Mouse (Mus musculus) embryo, embryonic 10.5 days (tissue): ENCODE results near the gene Eed.
A peak's percentile ranks its signal among the peaks of the same experiment; 100 is the strongest.
"Not testable (repeated sequence)": the region's sequence is repeated elsewhere in the genome, so short reads cannot be mapped to it uniquely, and the experiment has no call there.

Source experiments
- DNase-seq: peaks from one replicate; pipeline ENCODE4 v3.0.0-alpha.2; 2015; ENCODE audit warnings: low spot score

Eed gene

GRCm38 (mm10) chr7:89980485-89981422, at the start of gene Eed:
TSS of gene Eed (minus strand) at chr7:89980983.
- DNase-seq = peak; percentile 96

- DNase-seq = no peak
Observed at GRCm38 (mm10) chr7:90029548-90030485, 49.0 kb upstream of the Eed start.

DNA sequence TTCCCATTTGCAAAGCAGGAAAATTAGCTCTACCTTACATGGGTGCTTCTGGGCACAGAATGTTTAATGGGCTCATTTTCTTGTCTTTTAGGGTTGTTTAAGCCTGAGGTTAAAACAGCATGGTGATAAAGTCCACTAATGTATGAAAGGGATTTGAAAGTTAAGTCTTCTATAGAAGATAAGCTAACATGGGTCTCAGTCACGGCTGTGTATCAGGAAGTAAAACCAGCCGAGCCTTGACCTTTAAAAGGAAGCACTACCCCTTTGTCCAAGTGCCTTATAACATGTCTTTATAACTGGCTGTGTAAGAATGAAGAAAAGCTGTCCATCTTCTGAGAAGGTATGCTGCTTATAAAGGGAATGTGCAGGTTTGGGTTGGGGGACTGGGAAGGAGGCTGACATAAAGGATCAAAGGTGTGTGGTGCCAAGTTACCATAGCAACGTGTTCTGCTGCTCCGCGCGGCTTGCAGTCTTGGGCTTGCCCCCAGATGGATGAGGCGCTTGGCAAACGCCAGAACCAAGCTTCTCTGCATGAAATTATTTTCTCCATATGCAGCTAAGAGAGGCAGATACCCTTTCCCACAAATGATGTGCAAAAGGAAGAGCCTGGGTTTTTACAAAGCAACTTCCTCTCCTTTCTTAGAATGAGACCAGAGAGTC, 48.2 kb upstream of the Eed start:
- DNase-seq = peak; percentile 69

DNA sequence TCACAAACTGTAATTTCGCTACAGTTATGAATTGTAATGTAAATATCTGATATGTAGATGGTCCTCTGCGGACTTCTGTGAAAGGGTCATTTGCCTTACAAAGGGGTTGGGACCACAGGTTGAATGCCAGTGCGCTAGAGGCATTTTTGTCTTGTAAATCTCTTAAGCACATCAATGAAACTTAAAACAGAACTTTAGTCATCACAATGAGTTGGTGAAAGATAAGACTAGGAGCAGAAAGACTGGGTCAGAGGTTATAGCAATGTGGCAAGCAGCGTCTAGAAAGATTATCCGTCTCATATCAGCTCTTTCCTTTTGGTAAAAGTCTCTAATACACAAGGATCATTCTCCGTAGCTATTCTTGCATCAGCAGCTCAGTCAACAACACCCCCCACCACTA, 44.2 kb upstream of the Eed start:
- no peak for DNase-seq

GRCm38 (mm10) chr7:90022974-90023707, 42.4 kb upstream of the Eed start:
- no peak for DNase-seq

DNA sequence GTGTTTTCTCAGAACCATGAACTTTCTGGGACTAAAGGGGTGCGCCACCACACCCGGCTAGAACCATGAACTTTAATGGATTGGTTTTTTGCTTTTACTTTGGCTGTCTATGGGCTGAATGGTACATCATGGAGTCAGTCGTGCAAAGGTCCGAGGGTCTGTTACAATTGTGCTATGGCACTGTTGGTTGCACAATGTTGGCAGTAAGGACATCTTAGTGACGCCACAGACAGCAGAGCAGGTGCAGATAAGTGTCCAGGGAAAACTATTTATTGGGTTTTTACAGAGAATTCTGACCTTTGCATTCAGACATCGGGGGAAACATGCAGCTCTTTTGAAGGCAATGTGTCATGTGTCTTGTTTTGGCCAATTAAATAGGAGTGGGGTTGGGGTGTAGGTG, 39.5 kb upstream of the Eed start:
- no peak for DNase-seq

GRCm38 (mm10) chr7:90019570-90019969, 38.8 kb upstream of the Eed start:
- DNase-seq = no peak

GRCm38 (mm10) chr7:90016930-90017588, 36.3 kb upstream of the Eed start:
- DNase-seq = peak; percentile 45

- DNase-seq = no peak
Observed at GRCm38 (mm10) chr7:90016459-90016858, 35.7 kb upstream of the Eed start.

DNA sequence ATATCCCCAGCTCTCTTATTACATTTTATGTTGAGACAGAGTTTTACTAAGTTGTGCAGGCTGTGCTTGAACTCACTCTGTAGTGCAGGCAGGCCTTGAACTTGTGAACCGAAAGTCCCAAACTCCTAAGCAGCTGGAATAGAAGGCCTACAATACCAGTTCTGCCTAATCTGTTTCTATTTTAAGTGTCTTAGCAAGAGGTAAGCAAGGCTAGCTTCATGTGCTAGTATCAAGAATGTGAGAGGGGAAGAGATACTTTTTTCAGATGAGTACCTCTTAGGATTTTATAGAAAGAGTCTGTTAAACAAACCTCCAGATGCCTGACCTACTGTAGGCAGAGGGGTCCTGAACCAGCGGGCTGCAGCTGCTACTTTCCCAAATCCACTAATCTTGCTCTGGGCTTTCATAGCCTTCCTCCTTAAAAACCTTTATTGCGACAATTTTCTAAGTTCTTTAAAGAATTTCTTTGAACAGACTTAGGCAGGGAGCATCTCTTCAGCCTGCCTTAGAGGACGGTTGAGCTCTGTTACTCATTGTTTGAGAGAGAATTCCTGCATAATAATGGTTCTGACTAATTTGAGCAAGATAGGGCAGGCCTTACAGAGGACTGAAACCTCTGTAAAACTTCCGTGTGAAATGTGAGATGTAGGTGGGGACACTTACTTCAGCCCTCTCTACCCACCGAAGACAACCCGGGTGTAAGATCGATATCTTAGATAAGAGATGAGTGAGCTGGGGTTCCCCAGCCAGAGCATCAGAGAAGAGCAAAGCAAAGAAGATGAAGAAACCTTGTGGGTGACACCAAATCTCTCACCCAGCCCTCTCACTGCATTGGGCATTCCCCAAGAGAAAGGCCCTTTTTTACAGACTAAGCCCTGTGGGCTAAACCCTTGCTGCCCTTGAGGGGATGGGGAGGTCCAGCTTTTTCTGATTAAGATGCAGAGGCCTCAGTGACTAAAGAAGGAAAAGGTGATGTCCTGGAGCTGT, 26.2 kb upstream of the Eed start:
- DNase-seq = no peak

DNA sequence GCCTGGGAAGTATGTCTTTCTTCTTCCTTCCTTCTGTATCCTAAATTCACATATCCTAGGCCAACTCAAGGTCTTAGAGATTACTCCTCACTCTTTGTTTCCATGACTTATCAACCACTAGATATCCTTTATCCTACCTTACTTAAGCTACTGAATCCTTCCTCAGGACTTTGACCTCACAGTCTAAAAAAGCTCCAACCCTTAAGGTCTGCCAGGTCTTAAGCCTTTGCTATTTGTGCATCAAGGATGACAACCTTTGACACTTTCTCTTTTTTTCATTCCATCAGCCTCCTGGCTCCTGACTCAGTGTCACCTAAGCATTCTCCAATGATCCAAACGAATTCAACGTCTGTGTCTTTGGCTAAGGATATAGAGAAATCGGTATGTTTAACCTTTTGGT, 24.0 kb upstream of the Eed start:
- DNase-seq = no peak

DNA sequence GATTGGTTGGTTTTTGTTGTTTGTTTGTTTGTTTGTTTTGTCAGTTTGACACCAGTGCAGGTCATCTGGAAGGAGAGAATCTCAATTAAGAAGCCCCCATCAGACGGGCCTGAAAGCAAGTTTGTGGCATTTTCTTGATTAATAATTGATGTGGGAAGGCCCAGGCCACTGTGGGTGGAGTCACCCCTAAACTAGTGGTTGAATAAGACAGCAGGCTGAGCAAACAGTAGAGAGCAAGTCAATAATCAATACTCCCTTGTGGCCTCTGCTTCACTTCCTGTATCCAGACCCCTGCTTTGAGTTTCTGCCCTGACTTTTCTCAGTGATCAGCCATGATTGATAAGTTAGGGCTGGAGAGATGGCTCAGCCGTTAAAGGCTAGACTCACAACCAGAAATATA, 21.6 kb upstream of the Eed start:
- DNase-seq = no peak

DNA sequence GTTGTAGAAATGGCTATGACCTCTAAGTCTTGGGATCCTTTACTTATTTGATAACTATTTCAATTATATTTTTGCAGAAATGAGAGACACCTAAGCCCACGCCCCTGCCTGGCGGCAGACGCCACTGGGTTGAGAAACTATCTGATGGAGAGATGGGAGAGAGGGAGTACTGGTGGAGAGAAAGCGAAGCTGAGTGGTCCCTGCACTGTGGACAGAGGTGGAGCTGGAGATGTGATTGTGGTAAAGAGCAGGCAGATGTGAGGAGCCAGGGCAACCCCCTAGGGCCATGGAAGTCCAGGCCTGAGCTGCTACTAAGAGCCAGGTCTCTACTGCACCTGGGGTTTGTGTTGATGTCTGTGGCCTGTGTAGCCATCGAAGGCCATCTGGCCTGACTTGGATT, 18.7 kb upstream of the Eed start:
- no peak for DNase-seq

- DNase-seq = no peak
Observed at GRCm38 (mm10) chr7:89998624-89999006, 17.8 kb upstream of the Eed start.

GRCm38 (mm10) chr7:89998006-89998623, 17.3 kb upstream of the Eed start:
- DNase-seq = peak; percentile 92

DNA sequence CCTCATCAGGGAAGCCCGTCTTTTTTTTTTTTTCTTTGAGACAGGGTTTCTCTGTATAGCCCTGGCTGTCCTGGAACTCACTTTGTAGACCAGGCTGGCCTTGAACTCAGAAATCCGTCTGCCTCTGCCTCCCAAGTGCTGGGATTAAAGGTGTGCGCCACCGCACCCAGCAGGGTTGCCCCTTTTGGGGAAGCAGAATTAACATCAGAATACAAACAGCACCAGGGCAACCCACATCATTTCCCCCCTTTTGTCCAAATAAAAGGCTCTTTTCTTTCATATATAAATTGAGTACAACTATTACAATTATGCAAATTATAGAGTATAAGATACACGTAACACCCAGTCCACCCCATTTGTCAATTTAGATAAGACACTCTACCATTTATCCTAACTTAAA, 16.7 kb upstream of the Eed start:
- not testable (repeated sequence) for DNase-seq

GRCm38 (mm10) chr7:89993091-89993490, 12.3 kb upstream of the Eed start:
- DNase-seq = no peak

DNA sequence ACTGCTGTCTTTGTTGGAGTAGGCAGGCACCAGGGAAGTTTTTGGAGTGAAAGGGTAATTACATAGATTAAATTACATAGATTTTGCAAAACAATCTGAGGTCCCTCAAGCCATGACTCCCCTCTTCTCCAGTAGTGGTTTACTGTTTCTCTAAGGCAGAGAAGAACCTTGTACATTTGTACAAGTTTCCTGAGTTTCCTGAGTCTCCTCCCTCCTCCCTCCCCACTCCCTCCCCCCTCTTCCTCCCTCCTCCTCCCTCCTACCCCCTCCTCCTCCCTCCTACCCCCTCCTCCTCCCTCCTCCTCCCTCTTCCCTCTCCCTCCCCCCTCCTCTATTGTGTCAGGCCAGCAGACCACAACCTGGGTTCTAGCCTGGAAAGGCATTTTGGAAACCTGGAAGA, 3.6 kb upstream of the Eed start:
- DNase-seq = no peak

GRCm38 (mm10) chr7:89983441-89983840, 2.7 kb upstream of the Eed start:
- DNase-seq = no peak
